Mouse (Mus musculus): ENCODE data around the gene Mettl16. TPM values are rescaled to one million over a fixed set of nuclear protein-coding genes. Genes with fewer than 3 reads are reported as not detected.

Mettl16 gene
- polyA plus RNA-seq, 1 experiment from 2014 or later = 53.2 TPM

DNA sequence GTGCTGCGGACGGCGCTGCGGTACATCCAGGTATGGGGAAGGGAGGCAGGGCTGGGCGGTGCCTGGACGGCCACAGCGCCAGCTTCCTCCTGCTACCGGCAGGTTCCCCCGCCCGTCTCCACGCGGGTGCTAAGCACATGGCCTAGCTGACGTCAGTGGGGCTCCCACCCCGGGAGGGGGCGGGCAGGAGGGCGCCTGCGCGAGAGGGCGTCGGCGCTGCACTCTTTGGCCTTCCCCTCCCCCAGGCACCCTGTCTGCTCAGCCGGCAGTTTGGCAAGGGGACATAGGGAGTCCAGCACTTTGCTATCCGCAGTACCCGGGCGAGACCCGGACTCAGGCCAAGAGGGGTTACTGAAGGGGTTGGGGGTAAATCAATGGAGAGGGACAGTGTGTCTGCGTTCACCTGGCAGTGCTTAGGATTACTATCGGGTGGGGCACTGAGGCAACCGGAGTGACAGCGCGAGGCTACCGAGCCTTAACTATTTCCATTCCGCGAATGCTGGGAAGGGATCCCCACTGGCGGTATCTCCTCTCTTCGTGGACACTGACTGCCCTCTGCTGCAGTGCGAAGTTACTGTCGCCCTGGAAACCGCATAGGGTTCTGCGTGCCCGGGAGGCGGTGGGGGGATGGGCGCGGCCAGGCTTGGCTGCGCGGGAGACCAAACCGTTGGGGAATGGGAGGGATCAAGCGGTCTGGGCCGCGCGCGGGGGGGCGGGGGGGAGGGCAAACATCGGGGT lies 67.2 kb downstream of the Mettl16 start:
- H3K9me3 ChIP-seq (replicated peaks; ENCODE audit: control insufficient read depth, low read length, poor library complexity, severe bottlenecking) = no peaks in the 10 kb centered on the region
- H3K9ac ChIP-seq (ENCODE audit: low read depth, low read length) = peak overlapping the region; percentile 64
- peaks cover under 1% of the 10 kb centered on the region; the same call in 1 of the 2 replicates for H3K36me3 ChIP-seq (ENCODE audit: control insufficient read depth, insufficient read depth, low read length)
- H3K4me1 ChIP-seq (ENCODE audit: control insufficient read depth, insufficient read depth, low read length) = peaks cover 29% of the 10 kb centered on the region
- peak; percentile 58 for ATAC-seq
- 0% methylated on average over 53 of the region's 54 CpGs for WGBS
- H3K27me3 ChIP-seq (ENCODE audit: control insufficient read depth, insufficient read depth, low read depth, low read length) = no peaks in the 10 kb centered on the region
- peak overlapping the region; percentile 50 for H3K4me3 ChIP-seq (ENCODE audit: low read depth, low read length)
- H3K4me2 ChIP-seq (ENCODE audit: low read length) = peak overlapping the region; percentile 73
- H3K27ac ChIP-seq (ENCODE audit: low read length) = peak overlapping the region; percentile 83

DNA sequence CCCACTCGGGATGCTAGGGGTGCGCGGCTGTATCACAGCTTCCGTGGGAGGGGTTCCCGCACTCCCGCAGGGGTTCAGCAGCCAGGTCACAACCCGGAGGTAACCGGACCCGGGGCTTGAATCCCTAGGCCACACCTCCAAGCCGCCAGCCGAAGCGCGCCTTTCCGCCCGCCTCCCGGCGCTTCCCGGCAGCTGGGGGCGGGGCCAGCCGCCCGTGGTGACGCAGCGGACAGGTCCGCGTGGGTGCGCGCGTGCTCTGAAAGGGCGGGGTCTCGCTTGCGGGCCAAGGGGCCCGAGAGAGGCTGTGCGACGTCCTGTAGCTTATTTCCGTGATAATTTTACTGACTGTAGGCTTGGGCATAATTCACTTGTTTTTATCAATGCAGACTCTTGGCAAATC lies 67.8 kb downstream of the Mettl16 start:
- under 1% methylated on average over 33 of the region's 35 CpGs for WGBS
- H3K9ac ChIP-seq (ENCODE audit: low read depth, low read length) = peak overlapping the region; percentile 64
- H3K4me2 ChIP-seq (ENCODE audit: low read length) = peak overlapping the region; percentile 73
- no peaks in the 10 kb centered on the region for H3K9me3 ChIP-seq (replicated peaks; ENCODE audit: control insufficient read depth, low read length, poor library complexity, severe bottlenecking)
- H3K4me3 ChIP-seq (ENCODE audit: low read depth, low read length) = peak overlapping the region; percentile 50
- peak overlapping the region; percentile 83 for H3K27ac ChIP-seq (ENCODE audit: low read length)
- ATAC-seq = peak; percentile 62
- peaks cover 5% of the 10 kb centered on the region; the same call in 1 of the 2 replicates for H3K36me3 ChIP-seq (ENCODE audit: control insufficient read depth, insufficient read depth, low read length)
- H3K4me1 ChIP-seq (ENCODE audit: control insufficient read depth, insufficient read depth, low read length) = peaks cover 23% of the 10 kb centered on the region
- no peaks in the 10 kb centered on the region for H3K27me3 ChIP-seq (ENCODE audit: control insufficient read depth, insufficient read depth, low read depth, low read length)

DNA sequence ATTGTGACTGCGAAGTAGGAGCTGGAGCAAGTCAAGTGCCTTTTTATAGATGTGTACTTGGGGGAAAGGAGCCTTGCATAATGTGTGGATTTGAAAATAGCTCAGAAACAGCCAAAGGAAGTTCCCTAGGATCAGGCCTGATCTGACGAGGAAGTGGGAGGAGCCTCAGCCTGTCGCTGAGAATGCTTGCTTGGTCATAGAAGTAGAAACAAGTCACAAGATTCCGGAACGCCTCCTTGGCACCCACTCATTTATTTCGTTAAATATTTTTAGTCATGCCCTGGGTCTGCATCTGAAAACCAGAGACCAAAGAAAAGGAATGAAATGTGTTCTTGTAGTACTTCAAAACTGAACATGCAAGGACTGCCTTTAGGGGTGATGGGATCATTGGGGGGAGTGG lies 68.3 kb downstream of the Mettl16 start:
- Histone ChIP-seq H3K9ac (ENCODE audit: low read depth, low read length) (no peak overlapping the region), H3K27ac (ENCODE audit: low read length) (peak overlapping the region; percentile 83), H3K9me3 (replicated peaks; ENCODE audit: control insufficient read depth, low read length, poor library complexity, severe bottlenecking) (no peaks in the 10 kb centered on the region), H3K4me2 (ENCODE audit: low read length) (peak overlapping the region; percentile 73), H3K4me1 (ENCODE audit: control insufficient read depth, insufficient read depth, low read length) (peaks cover 18% of the 10 kb centered on the region), H3K4me3 (ENCODE audit: low read depth, low read length) (peak overlapping the region; percentile 50; the same call in 1 of the 2 replicates), H3K27me3 (ENCODE audit: control insufficient read depth, insufficient read depth, low read depth, low read length) (no peaks in the 10 kb centered on the region), H3K36me3 (ENCODE audit: control insufficient read depth, insufficient read depth, low read length) (peaks cover 10% of the 10 kb centered on the region; the same call in 1 of the 2 replicates)
- WGBS = 50% methylated on average over 6 of the region's 6 CpGs
- no peak for ATAC-seq

DNA sequence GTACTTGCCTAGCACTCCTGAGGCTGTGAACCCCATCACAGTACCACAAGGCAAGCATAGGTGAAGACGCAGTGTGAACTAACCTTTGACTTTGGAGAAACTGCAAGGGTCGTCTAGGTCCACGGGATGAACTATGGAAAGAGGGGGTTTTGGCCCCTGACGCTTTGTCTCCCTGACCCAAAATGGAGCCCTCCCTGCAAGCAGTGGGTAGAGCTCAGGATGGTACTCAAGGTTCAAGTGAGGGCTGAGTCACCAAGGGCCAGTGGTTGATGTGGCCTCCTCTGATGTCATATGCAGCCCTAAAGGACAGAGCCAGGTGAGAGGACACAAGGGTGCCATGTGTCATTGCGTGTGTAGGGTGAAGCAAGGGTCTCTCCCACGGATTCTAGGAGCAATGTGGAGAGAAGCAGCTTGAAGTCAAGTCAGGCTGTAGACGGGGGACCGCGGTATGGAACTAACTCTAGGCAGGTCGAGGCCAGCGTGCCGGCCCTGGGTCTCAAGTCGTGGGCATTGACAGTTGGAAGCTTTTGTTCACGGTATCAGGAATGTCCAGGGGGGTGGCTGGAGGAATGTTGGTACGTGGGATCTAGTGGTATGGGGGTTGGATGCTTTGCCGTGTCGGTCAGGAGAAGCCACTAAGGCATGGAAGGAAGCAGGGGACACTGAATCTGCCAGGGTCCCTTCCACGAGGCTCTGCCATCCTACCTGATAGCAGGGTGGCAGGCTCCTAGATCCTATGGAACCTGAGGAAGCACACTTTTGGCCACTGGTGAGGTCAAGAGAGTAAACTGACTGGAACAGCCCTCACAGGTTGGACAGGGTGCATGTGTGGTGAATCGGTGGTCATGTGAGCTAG lies 69.5 kb downstream of the Mettl16 start:
- Histone ChIP-seq H3K27me3 (ENCODE audit: control insufficient read depth, insufficient read depth, low read depth, low read length) (no peaks in the 10 kb centered on the region), H3K4me1 (ENCODE audit: control insufficient read depth, insufficient read depth, low read length) (peaks cover 14% of the 10 kb centered on the region), H3K9ac (ENCODE audit: low read depth, low read length) (no peak overlapping the region), H3K9me3 (replicated peaks; ENCODE audit: control insufficient read depth, low read length, poor library complexity, severe bottlenecking) (no peaks in the 10 kb centered on the region), H3K4me2 (ENCODE audit: low read length) (no peak overlapping the region), H3K27ac (ENCODE audit: low read length) (no peak overlapping the region), H3K4me3 (ENCODE audit: low read depth, low read length) (no peak overlapping the region), H3K36me3 (ENCODE audit: control insufficient read depth, insufficient read depth, low read length) (peaks cover 16% of the 10 kb centered on the region; the same call in 1 of the 2 replicates)
- WGBS = 94% methylated on average over 19 of the region's 19 CpGs
- no peak for ATAC-seq

DNA sequence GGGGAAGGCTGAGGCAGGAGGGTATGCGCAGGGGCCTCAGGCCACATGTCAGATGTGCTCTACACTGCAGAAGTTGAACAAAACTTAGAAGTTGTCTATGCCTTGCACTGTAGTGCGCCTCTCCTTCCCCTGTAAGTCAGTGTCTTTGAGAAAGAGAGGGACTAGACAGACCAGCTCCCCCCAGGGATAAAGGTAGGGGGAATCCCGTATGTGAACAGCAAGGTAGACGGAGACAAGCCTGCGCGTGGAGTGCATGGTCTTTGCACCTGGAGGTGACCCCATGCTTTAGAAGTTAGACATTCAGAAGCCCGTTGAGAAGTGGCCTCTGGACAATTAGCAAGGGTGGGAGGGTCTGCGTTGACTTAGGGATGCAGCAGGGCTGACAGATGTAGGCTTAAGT lies 70.1 kb downstream of the Mettl16 start:
- no peak overlapping the region for H3K27ac ChIP-seq (ENCODE audit: low read length)
- ATAC-seq = no peak
- H3K27me3 ChIP-seq (ENCODE audit: control insufficient read depth, insufficient read depth, low read depth, low read length) = no peaks in the 10 kb centered on the region
- 0 out of 2 replicates have a peak, but pooled peaks cover 3% of the 10 kb centered on the region for H3K9me3 ChIP-seq (replicated peaks; ENCODE audit: control insufficient read depth, low read length, poor library complexity, severe bottlenecking)
- H3K36me3 ChIP-seq (ENCODE audit: control insufficient read depth, insufficient read depth, low read length) = peaks cover 18% of the 10 kb centered on the region; the same call in 1 of the 2 replicates
- H3K4me2 ChIP-seq (ENCODE audit: low read length) = no peak overlapping the region
- H3K4me1 ChIP-seq (ENCODE audit: control insufficient read depth, insufficient read depth, low read length) = peaks cover 14% of the 10 kb centered on the region
- no peak overlapping the region for H3K4me3 ChIP-seq (ENCODE audit: low read depth, low read length)
- no peak overlapping the region for H3K9ac ChIP-seq (ENCODE audit: low read depth, low read length)
- 90% methylated on average over 8 of the region's 8 CpGs for WGBS

DNA sequence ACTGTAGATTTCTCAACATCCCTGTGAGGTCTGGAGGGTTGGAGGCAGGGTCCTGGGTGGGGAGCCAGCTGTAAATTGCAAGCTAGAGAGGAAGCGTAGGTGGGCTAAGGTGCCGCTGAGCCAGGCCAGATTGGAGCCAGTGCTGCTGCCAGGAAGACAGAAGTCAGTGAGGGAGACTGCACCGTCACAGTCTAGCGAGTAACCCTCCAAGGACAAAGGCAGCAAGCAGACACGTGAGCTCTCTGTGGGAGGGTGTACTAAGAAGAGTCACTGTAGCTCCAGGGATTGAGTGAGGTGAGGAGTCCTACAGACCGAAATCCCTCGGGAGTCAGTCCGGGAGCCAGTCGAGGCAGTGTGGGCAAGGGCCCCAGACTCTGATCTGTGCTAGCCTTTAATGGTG lies 70.7 kb downstream of the Mettl16 start:
- H3K4me3 ChIP-seq (ENCODE audit: low read depth, low read length) = no peak overlapping the region
- 0 out of 2 replicates have a peak, but pooled peaks cover 3% of the 10 kb centered on the region for H3K9me3 ChIP-seq (replicated peaks; ENCODE audit: control insufficient read depth, low read length, poor library complexity, severe bottlenecking)
- H3K27me3 ChIP-seq (ENCODE audit: control insufficient read depth, insufficient read depth, low read depth, low read length) = no peaks in the 10 kb centered on the region
- no peak overlapping the region for H3K27ac ChIP-seq (ENCODE audit: low read length)
- H3K4me1 ChIP-seq (ENCODE audit: control insufficient read depth, insufficient read depth, low read length) = peaks cover 14% of the 10 kb centered on the region
- H3K9ac ChIP-seq (ENCODE audit: low read depth, low read length) = no peak overlapping the region
- WGBS = 61% methylated on average over 9 of the region's 9 CpGs
- H3K4me2 ChIP-seq (ENCODE audit: low read length) = no peak overlapping the region
- ATAC-seq = no peak
- H3K36me3 ChIP-seq (ENCODE audit: control insufficient read depth, insufficient read depth, low read length) = peaks cover 19% of the 10 kb centered on the region; the same call in 1 of the 2 replicates

DNA sequence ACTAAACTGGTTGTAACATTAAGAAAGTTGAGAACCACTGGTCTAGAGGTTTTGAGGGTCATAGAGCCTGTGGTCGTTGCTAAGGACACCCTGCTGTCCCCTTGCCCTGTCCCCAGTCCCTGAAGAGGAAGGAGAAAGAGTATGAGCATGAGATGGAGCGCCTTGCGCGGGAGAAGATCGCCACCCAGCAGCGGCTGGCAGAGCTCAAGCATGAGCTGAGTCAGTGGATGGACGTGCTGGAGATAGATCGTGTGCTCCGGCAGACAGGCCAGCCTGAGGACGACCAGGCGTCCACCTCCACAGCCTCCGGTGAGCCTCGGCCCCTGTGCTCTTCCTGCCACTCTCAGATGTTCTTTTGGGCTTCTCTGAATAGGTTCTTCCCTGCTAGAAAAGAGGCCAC lies 71.4 kb downstream of the Mettl16 start:
- Histone ChIP-seq H3K36me3 (ENCODE audit: control insufficient read depth, insufficient read depth, low read length) (peaks cover 19% of the 10 kb centered on the region; the same call in 1 of the 2 replicates), H3K9me3 (replicated peaks; ENCODE audit: control insufficient read depth, low read length, poor library complexity, severe bottlenecking) (0 out of 2 replicates have a peak, but pooled peaks cover 3% of the 10 kb centered on the region), H3K27me3 (ENCODE audit: control insufficient read depth, insufficient read depth, low read depth, low read length) (no peaks in the 10 kb centered on the region), H3K27ac (ENCODE audit: low read length) (no peak overlapping the region), H3K4me1 (ENCODE audit: control insufficient read depth, insufficient read depth, low read length) (peaks cover 14% of the 10 kb centered on the region), H3K4me3 (ENCODE audit: low read depth, low read length) (no peak overlapping the region), H3K4me2 (ENCODE audit: low read length) (no peak overlapping the region), H3K9ac (ENCODE audit: low read depth, low read length) (no peak overlapping the region)
- no peak for ATAC-seq
- 86% methylated on average over 13 of the region's 13 CpGs for WGBS

DNA sequence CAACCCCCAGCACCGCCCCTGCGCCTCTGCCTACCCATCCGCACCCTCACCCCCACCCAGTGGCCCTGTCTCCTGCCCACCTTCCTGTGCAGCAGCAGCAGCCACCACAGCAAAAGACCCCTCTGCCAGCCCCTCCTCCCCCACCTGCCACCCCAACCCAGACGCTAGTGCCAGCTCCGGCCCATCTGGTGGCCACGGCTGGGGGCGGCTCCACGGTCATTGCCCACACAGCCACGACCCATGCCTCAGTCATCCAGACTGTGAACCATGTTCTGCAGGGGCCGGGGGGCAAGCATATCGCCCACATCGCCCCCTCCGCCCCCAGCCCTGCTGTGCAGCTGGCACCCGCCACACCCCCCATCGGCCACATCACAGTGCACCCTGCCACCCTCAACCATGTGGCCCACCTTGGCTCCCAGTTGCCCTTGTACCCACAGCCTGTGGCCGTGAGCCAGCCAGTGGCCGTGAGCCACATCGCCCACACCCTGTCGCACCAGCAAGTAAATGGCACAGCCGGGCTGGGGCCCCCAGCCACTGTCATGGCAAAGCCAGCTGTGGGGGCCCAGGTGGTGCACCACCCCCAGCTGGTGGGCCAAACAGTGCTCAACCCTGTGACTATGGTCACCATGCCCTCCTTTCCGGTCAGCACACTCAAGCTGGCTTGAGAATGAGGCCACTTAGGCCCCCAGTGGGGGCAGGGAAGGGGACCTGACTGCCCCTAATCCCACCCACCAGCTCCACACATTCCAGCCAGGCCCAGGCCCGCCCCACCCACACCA lies 72.2 kb downstream of the Mettl16 start:
- Histone ChIP-seq H3K27ac (ENCODE audit: low read length) (no peak overlapping the region), H3K36me3 (ENCODE audit: control insufficient read depth, insufficient read depth, low read length) (peaks cover 19% of the 10 kb centered on the region; the same call in 1 of the 2 replicates), H3K4me3 (ENCODE audit: low read depth, low read length) (no peak overlapping the region), H3K27me3 (ENCODE audit: control insufficient read depth, insufficient read depth, low read depth, low read length) (no peaks in the 10 kb centered on the region), H3K9me3 (replicated peaks; ENCODE audit: control insufficient read depth, low read length, poor library complexity, severe bottlenecking) (0 out of 2 replicates have a peak, but pooled peaks cover 3% of the 10 kb centered on the region), H3K4me2 (ENCODE audit: low read length) (no peak overlapping the region), H3K4me1 (ENCODE audit: control insufficient read depth, insufficient read depth, low read length) (peaks cover 7% of the 10 kb centered on the region), H3K9ac (ENCODE audit: low read depth, low read length) (no peak overlapping the region)
- WGBS = 92% methylated on average over 21 of the region's 22 CpGs
- no peak for ATAC-seq

Data from midbrain, embryonic 16.5 days (tissue).